Mouse (Mus musculus) stomach, postnatal 0 days (tissue): ENCODE data around the gene Fry.

Experiments
- CTCF ChIP-seq: IDR thresholded peaks from 2 replicates; pipeline ENCODE4 v1.5.1; 2016; ENCODE audit warnings: antibody characterized with exemption, low read depth, mild to moderate bottlenecking, moderate library complexity
- EP300 ChIP-seq: optimal IDR thresholded peaks from 2 replicates; pipeline ENCODE3; 2016; ENCODE audit warnings: antibody characterized with exemption

DNA sequence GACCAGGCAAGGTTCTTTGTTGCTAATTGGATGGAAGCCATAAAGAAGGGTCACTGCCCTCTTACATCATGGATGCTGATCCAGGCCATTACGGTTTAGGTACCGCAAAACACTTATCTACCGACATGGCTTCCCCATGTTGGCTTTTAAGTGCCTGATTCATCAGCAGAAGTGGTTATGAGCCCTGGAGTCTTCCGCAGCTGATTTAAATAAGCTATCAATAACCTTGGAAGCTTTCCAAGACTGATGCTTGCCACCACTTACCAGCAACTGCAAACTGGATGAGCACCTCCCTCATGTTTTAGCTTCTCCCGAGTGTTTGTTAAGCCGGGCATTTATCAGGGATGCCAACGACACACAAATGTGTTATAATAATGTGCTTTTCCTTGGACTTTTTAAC lies 12.7 kb downstream of the Fry start:
- TF ChIP-seq CTCF (no peak), EP300 (no peak)
